Mouse (Mus musculus): ENCODE results near the gene Trappc3l.
"Not testable (repeated sequence)": the region's sequence is repeated elsewhere in the genome, so short reads cannot be mapped to it uniquely, and the experiment has no call there.

Gene Trappc3l

DNA sequence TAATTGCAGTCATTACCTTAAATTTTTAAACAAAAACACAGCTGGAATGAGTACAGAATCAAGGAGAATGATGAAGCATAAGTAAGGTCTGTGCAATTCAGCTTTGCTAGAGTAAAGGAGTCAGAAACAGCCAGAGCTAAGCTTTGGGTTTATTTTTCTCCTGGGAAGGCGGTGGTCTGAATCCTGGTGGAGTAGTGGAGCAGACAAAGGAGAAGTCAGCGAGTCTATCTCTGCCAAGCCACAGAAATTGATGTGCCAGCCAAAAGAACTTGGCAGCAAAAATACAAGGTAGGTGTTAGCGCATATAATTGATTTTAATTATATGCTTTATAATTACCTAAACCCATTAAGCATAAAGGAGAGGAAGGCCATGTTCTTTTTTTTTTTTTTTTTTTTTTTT, at the start of gene Trappc3l:
TSS of gene Trappc3l (plus strand) at position 197 of the 400 bp plus-strand sequence.
- no peak for DNase-seq (ENCODE audit: extremely low read depth, insufficient read length, low spot score)

DNA sequence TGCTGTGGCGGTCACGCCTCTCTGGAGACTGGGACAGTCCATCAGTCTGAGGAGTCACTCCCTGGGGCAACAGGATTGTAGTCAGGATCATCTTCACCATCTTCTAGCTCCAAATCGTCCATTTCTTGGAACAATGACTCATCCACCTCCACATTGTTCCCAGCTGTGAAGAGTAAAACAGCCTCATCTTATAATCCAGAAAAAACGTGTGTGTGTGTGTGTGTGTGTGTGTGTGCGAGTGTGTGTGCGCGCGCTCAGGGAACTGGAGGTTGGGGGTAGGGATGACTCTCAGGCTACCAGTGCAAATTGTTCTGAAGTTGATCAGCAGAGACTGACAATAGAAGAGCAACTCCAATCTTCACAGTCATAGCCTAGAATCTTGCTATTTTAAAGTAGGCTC, 40.7 kb upstream of the Trappc3l start:
- DNase-seq (ENCODE audit: extremely low read depth, insufficient read length, low spot score) = not testable (repeated sequence)

DNA sequence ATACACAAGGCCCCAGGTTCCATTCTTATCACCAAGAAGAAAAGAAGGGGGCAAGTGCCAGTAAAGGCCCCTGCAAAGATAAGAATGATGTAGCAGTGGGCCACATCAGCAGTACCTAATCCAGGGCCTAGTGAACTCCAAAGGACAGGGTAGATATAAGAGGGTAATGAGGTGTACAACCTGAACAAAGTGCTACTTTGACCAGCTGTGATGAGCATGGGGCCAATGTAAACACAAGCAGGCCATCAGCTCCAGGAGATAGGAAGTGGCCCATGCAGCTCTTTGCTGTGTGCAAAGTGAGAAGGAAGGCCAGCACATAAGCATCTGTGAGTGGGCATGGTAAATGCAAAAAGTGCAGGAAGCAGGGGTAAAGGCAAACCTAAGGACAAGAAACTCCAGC, 39.0 kb upstream of the Trappc3l start:
- DNase-seq (ENCODE audit: extremely low read depth, insufficient read length, low spot score) = no peak

DNA sequence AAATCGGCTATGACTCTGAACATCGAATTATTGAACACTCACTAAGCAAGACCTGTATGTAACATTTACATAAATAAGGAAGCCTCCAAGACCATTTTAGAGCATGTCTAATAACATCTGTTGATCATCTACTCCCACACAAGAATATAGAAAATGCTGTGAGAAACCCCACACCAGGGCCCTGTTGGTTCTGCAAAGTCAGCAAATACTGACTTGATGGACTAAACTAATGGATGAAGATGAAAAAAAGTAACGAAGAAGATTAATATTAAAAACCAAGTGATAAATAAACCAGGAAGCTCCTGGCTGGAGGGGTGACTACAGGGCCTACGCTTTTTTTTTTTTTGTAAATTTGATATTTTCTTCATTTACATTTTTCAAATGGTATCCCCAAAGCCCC, 24.8 kb upstream of the Trappc3l start:
- DNase-seq (ENCODE audit: extremely low read depth, insufficient read length, low spot score) = no peak

DNA sequence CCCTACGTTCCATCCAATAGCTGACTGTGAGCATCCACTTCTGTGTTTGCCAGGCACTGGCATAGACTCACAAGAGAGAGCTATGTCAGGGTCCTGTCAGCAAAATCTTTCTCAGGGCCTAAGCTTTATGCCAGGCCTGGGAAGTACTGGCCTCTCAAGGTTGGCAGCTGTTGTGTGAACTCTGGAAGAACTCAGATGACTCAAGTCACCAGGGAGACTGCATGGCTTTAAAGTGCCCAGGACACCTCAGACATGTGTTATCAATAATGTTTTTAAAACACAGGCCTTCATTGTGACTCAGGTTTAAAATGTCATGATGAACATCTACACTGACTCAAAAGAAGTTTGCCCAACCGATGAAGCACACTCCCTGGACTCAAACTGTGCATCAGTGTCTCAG, 24.2 kb upstream of the Trappc3l start:
- no peak for DNase-seq (ENCODE audit: extremely low read depth, insufficient read length, low spot score)

DNA sequence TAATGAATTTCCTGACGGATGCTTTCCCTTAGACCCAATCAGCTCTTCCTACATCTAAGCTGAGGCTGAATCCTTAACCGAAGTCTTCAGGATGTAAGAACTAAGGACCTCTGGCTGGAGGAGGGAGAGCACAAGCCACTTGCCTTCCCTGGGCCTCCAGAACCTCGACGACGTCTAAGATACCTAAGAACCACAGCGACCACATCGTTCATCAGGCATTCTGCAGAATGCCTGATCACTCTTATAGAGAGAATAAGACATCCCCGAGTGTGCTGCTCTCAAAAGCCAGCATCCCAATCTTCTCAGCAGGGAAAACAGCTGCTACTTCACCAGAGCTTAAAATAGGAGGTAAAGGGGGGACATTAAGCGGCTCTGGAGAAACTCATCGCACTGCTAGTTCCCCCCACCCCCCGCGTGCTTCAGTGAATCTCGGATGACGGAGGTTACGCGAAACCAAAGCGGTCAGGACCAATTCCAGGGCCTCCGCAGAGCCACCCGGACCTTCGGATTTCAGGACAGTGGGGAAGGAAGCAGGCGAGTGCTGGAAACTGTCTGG, 18.6 kb upstream of the Trappc3l start:
- no peak for DNase-seq (ENCODE audit: extremely low read depth, insufficient read length, low spot score)

DNA sequence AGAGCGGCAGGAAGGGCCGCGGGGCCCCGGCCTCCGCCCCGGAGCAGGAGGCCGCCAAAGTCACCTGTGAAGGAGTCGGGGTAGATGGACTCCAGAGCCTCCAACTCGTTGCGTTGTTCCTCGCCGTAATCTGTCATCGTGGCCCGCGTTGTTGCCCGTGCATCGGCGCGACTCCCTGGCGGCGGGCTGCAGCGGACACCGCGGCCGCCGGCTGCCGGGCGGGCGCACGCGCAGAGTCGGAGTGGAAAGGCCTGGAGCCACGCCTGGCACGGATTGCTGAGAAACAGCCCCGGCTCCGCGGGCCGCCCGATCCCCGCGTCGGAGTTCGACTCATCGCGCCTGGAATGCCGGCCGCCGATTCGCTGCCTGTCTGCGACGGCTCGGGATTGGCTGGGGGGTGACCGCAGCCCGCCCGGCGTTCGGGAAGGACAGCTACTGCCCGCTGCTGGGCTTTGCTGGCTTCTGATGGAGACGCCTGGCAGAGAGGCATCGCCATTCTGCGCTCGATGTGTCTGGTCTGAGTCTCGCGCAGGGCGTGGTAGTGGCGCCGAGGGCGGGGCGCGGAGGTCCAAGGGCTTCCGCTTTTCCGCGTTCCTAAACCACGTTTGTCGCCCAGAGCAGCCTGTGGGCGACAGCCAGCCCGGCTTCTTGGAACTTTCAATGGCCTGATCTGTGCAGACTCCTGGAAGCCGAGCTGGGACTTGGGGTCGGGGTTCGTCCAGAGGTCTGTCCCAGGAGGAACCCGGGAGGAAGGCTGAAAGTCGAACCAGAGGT, 17.9 kb upstream of the Trappc3l start, which contains the start of gene Rwdd1:
TSS of gene Rwdd1 (minus strand) at position 323 of the 774 bp plus-strand sequence.
- peak; percentile 98 for DNase-seq (ENCODE audit: extremely low read depth, insufficient read length, low spot score)

DNA sequence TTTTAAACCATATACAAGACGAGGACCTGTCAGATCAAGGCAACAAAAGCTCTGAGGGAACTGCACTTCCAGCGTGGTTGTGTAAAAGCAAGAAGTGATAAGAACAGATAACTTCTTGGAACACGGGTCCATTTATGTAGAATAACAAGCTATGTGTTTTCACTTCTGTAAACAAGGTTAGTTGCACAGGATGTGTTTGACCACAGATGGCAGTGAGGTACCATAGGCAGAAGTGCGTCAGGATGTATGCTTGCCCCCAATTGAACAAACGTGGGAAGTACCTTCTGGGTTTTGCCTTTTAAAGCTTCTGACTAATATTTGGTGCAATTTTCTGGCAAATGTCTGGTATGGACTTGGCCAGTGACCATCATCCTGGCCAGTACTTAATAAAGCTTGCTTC, 7.1 kb upstream of the Trappc3l start:
- DNase-seq (ENCODE audit: extremely low read depth, insufficient read length, low spot score) = no peak

DNA sequence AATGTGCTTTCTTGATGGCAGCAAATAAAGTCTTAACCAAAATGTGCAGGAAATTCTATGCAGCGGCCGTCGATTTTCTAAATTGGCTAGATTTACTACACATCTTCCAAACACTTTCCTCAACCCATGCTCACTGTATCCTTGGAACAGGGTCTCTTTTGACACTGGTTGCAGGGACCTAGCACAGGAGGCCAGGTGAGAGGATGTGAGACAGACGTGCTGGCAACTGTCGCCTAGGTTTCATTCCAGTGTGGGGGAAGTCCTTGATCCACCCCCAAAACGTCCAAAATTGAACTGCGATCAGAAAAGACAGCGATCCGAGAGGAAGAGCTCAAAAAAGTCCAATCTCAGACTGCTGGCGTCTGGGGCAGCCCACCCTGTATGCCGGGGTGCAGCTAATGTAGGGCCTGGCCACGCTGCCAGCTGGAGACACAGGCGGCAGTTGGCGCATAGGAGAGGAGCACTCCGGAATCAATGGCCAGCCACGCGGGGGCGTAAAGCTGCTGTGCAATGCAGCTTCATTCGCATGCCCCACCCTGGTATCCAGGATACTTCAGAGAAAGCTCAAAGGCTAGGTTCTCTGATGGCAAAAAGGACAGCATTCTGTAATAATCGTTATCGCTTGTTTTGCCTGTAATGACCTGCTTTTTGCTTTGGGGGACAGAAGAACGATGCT, 3.6 kb upstream of the Trappc3l start:
- peak; percentile 15 for DNase-seq (ENCODE audit: extremely low read depth, insufficient read length, low spot score)

DNA sequence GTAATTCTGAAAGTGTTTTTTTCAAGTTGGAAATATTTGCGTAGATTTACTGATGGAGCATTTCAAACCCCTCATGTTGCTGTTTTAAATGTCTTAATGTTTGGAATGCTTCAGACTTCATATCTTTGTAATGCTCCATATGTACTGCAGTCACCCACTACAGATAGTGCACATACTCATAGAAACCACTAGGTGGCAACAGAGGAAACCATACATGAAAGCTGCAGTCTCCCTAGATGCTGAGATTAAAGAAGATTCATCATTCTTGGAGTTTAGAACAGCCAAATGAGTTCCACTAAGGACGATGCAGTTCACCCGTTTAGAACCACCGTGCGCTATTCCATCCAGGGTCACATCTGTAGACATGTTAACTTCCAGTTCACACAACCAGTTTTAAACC, 810 bp upstream of the Trappc3l start:
- DNase-seq (ENCODE audit: extremely low read depth, insufficient read length, low spot score) = no peak

DNA sequence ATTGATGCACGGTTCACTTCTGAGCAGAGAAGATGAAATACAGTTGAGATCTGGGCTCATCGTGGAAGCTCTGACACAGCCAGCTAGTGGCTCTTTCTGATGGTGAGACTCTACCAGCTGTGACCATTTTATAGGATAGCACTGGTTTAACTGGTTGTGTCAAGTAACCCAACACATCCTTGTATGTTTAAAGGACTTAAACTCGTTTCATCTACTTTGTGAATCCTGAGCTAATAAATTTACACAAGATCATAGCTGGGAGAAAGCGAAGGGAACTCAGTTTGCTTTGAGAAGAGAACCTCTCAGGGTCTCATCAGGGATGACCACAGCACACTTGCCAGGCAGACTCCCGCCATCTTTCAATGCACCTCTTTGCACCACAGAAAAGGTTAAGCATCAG, 6.8 kb downstream of the Trappc3l start, which contains the start of gene Calhm4:
TSS of gene Calhm4 (minus strand) at position 101 of the 400 bp plus-strand sequence.
- no peak for DNase-seq (ENCODE audit: extremely low read depth, insufficient read length, low spot score)

DNA sequence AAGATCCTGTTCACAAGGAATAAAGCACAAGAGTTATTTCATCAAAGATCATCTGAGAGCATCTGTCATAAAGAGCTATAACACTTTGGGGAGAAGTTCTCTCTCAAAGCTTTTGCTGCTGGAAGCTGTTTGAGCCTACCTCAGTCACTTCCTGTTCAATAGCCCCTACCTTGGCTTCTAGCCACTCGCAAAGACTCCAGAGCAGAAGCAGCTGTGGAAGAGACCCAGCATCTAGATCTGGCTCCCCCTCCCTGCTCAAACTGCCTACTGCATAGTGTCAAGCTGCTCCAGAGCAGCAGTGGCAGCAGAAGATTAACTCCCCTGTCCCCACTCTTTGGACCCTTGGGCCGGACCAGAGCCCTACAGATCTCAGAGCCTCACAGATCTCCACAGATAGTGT, 16.6 kb downstream of the Trappc3l start:
- no peak for DNase-seq (ENCODE audit: extremely low read depth, insufficient read length, low spot score)

DNA sequence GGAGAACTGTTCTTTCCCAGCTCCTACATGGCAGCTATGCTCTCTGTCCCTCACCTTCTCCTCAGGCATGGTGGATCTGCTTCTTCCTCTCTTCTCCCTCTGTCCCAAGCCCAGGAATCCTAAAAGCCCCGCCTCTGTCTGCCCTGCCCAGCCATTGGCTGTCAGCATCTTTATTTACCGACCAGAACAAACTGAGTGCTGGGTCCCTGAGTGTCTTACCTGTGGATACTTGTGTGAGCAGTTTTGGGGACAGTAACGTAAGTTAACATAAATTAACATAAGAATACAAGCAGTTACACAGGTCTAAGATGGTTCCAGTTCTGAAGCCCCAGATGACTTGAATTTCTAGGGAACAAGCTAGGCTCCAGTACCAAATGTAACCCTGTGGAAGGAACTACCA, 29.2 kb downstream of the Trappc3l start:
- DNase-seq (ENCODE audit: extremely low read depth, insufficient read length, low spot score) = no peak

DNA sequence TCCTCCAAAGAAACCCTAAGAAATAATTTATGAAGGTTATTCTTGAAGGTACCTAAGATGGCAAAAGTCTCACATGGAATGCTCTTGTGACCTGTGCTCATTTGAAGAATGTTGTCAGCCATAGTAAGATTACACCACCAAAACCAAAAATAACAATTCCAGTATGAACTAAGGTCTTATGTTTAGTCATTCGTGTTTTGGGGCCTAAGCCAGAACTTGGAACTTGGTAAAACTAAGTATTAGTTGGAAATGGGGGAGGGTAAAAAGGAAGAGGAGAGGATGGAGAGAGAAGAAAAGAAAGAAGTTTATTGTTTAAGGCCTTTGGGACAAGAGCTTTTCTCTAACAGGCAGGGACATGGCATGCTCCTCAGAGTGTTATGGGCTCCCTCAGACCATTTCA, 32.2 kb downstream of the Trappc3l start:
- no peak for DNase-seq (ENCODE audit: extremely low read depth, insufficient read length, low spot score)

DNA sequence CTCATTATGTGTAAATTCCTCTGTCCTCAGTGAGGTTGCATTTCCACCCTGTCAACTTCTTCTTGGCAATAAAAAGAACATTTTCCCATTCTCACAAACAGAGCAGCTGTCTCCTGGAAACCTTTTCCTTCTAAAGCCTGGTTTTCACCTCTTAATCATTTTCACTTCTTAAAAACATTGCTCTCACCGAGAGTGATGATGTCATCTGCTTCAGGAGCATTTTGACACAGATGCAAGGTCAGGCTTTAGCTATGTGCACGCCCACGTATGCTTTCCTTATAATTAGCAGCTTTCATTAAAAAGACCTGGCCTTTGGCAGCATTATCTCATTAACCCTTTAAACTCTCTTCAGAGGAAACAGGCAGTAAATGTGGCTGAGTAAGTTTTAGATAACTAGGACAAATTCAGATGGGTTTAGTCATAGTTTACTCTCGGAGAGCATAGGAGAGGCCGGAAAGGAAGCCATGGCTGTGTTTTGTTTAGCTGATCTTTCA, 33.6 kb downstream of the Trappc3l start:
- peak; percentile 11 for DNase-seq (ENCODE audit: extremely low read depth, insufficient read length, low spot score)

DNA sequence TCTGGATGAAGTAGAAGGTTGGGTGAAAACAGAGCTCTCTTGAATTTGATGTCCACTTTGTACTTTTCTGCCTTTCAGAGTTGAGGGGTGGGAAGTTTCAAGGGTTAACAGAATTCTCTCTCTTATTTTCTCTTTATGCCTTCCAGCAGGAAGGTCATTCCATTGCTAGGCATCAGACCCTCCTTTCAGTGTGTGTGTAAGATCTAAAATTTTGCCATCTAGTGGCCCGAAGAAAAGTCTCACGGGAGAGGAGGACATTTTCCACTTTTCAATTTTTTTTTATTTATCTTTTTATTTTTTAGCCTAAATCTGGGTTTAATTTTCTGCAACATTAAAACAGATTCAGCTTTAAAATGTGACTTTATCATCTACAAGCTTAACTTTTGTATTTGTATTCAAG, 34.3 kb downstream of the Trappc3l start:
- no peak for DNase-seq (ENCODE audit: extremely low read depth, insufficient read length, low spot score)

DNA sequence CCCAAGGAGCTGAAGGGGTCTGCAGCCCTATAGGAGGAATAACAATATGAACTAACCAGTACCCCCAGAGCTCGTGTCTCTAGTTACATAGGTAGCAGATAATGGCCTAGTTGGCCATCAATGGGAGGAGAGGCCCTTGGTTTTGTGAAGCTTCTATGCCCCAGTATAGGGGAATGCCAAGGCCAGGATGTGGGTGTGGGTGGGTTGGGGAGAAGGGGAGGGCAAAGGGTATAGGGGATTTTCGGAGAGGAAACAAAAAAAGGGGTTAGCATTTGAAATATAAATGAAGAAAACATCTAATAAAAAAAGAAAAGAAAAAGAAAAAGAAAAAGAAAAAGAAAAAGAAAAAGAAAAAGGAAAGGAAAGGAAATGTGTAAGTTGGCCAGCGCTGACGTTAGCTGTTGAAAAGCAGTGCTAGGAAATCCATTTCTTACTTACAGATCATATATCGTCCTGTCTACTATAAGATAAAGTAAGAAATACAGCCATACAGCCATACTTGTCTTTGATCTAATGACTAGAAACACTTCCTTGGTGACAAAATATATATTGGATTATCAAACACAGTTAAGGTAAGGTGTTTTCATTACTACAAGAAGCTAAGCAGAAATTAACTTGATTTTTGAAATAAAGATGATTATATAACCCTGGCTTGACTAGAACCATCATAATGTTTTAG, 37.3 kb downstream of the Trappc3l start:
- no peak for DNase-seq (ENCODE audit: extremely low read depth, insufficient read length, low spot score)

DNA sequence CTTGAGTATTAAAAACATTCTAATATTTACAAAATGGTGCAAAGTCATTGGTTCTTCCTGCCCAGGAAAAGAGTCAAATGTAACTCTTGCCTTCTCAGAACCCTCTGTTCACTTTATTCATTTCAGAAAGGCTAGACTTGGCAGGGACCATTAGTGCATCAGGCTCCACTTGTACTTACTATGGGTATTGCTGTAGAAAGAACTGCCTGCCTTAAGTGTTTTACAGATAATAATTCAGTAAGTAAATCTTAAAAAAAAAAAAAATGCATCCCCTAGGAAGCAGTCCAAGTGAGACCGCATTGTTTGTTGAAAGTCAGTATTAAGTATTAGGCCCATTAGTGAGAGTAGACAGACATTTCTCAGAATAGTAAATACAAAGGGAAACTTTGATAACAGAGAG, 49.1 kb downstream of the Trappc3l start:
- DNase-seq (ENCODE audit: extremely low read depth, insufficient read length, low spot score) = no peak

DNA sequence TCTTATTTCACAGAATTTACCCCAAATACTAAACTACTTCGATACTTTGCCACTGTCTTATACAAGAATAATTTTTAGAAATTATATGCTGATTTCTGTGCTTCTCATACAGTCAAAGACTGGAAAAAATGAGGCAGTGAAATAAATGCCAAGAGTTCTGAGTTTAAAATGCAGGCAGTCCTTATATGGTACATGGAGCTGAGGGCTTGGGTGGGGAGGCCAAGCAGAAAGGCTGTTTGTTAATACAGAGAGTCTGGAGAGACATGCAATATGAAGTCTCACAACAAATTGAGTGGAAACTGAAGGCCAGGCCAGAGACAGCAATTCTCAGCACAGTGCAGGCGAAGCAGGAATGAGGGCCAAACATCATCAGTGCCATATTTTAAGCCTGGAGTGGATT, 51.1 kb downstream of the Trappc3l start:
- DNase-seq (ENCODE audit: extremely low read depth, insufficient read length, low spot score) = no peak

DNA sequence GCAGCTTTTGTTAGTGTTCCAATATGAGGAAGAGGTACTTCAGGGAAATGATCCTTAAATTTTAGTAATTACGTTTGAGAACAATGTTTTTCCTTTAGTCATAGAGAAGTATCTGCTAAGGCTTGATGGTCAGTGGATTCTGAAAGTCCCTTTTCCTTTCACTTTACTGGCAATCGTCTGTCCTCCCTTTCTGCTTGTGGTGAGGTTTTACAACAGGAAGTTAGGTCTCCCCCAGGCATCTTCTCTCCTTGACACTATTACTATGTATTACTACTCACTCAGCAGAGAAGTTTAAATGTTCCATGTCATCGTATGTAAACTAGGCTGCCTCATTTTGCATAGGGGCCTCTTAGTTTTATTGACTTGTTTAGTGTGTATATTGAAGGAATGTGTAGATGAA, 52.1 kb downstream of the Trappc3l start:
- DNase-seq (ENCODE audit: extremely low read depth, insufficient read length, low spot score) = no peak

DNA sequence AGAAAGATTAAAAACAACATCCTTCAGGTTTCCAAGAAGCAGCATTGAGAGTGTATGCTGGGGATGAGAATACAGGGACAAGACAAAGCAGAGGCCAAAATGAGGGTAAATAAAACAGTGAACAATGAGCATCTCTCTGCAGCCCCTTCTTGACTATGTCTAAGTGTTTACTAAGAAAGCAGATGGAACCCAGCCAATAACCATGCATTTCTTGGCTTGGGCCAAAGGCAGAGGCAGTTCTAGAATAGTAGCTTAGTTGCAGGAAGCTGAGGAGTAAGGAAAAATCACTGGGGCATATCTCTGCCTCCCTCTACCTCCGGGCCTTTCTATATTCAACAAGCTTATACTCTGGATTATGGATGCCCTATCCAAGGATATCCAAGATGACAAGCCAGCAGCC, 53.1 kb downstream of the Trappc3l start:
- DNase-seq (ENCODE audit: extremely low read depth, insufficient read length, low spot score) = no peak

Data from 3134 (cell line).